Mouse (Mus musculus) stomach, embryonic 16.5 days (tissue): ENCODE data around the gene Gm26897. TPM values are rescaled to one million over a fixed set of nuclear protein-coding genes. Genes with fewer than 3 reads are reported as not detected.
A peak's percentile ranks its signal among the peaks of the same experiment; 100 is the strongest.

Experiments
- ATAC-seq: fragments of 200-750 bp; cut with Nextera tagmentation; 2 replicates; pipeline ENCODE4 v1.8.0; 2017; ENCODE audit warnings: moderate number of reproducible peaks, moderate TSS enrichment; ENCODE audit not compliant: insufficient read depth, low FRiP score
- H3K27ac ChIP-seq: fragments of 300-500 bp; sonication (generic); 2 replicates; pipeline ENCODE4 v1.5.1; 2014; ENCODE audit warnings: low read length
- H3K27me3 ChIP-seq: fragments of 300-500 bp; sonication (generic); 2 replicates; pipeline ENCODE4 v1.6.1; 2014; ENCODE audit warnings: low read length, control low read depth, mixed read lengths; ENCODE audit not compliant: control insufficient read depth, insufficient read depth
- H3K36me3 ChIP-seq: fragments of 300-500 bp; sonication (generic); 2 replicates; pipeline ENCODE4 v1.6.1; 2014; ENCODE audit warnings: low read length; ENCODE audit not compliant: control insufficient read depth, insufficient read depth
- H3K4me1 ChIP-seq: fragments of 300-500 bp; sonication (generic); 2 replicates; pipeline ENCODE4 v1.6.1; 2014; ENCODE audit warnings: low read length, control low read depth, mixed read lengths; ENCODE audit not compliant: control insufficient read depth, insufficient read depth
- H3K4me2 ChIP-seq: fragments of 300-500 bp; sonication (generic); 2 replicates; pipeline ENCODE4 v1.6.1; 2014; ENCODE audit warnings: low read depth, low read length, mixed read lengths
- H3K4me3 ChIP-seq: fragments of 300-500 bp; sonication (generic); replicated peaks from 2 replicates; pipeline ENCODE4 v1.5.1; 2014; ENCODE audit warnings: mild to moderate bottlenecking, low read length
- H3K9ac ChIP-seq: fragments of 300-500 bp; sonication (generic); 2 replicates; pipeline ENCODE4 v1.6.1; 2014; ENCODE audit warnings: low read length
- H3K9me3 ChIP-seq: fragments of 300-500 bp; sonication (generic); replicated peaks from 2 replicates; pipeline ENCODE4 v1.6.1; 2016; ENCODE audit warnings: low read length, control low read depth; ENCODE audit not compliant: control insufficient read depth
- WGBS: fragments of 180-500 bp; shearing (Covaris S2); extraction: QIAGEN DNeasy Blood & Tissue Kit; methylation state at CpG from one replicate; pipeline ENCODE4 v1.1.7; 2014; 5-methylcytosine and 5-hydroxymethylcytosine counted together
- polyA plus RNA-seq: library from polyadenylated mRNA; unstranded; fragments of >200 nt; fragmentation: Nextera tagmentation; extraction: Ambion mirVana; gene quantifications from 2 replicates; pipeline ENCODE4 v1.2.1, GENCODE M21; 2015

The Gm26897 gene
- polyA plus RNA-seq, 1 experiment from 2014 or later: not detected

GRCm38 (mm10) chr5:111761574-111761973 is 27.9 kb downstream of the Gm26897 start:
- H3K36me3 ChIP-seq: no peaks in the 10 kb centered on the region
- H3K27ac ChIP-seq: peak overlapping the region; percentile 40; the same call in 1 of the 2 replicates
- H3K4me1 ChIP-seq: peaks cover 16% of the 10 kb centered on the region; the same call in 1 of the 2 replicates
- peak overlapping the region; percentile 67 for H3K4me2 ChIP-seq
- H3K9ac ChIP-seq: peak overlapping the region; percentile 67
- no peaks in the 10 kb centered on the region for H3K9me3 ChIP-seq
- H3K27me3 ChIP-seq: no peaks in the 10 kb centered on the region
- WGBS: 2% methylated on average over 12 of the region's 12 CpGs
- H3K4me3 ChIP-seq: peak overlapping the region; percentile 40
- ATAC-seq: no peak

- no peak for ATAC-seq
- peak overlapping the region; percentile 67 for H3K4me2 ChIP-seq
These were observed 28.4 kb downstream of the Gm26897 start for GRCm38 (mm10) chr5:111762085-111762484.

GRCm38 (mm10) chr5:111765671-111766290 is 32.1 kb downstream of the Gm26897 start:
- H3K9ac ChIP-seq: no peak overlapping the region
- no peak overlapping the region for H3K4me2 ChIP-seq
- H3K9me3 ChIP-seq: no peaks in the 10 kb centered on the region
- H3K27ac ChIP-seq: no peak overlapping the region
- H3K36me3 ChIP-seq: no peaks in the 10 kb centered on the region
- H3K4me1 ChIP-seq: peaks cover 24% of the 10 kb centered on the region
- 77% methylated on average over 15 of the region's 15 CpGs for WGBS
- no peak for ATAC-seq
- H3K27me3 ChIP-seq: no peaks in the 10 kb centered on the region
- no peak overlapping the region for H3K4me3 ChIP-seq

More at GRCm38 (mm10) chr5:111762085-111762484, 28.4 kb downstream of the Gm26897 start:
- H3K4me3 ChIP-seq: peak overlapping the region; percentile 40
- H3K27ac ChIP-seq: peak overlapping the region; percentile 33
- no peaks in the 10 kb centered on the region for H3K9me3 ChIP-seq
- H3K36me3 ChIP-seq: no peaks in the 10 kb centered on the region
- H3K4me1 ChIP-seq: peaks cover 16% of the 10 kb centered on the region; the same call in 1 of the 2 replicates
- 0 out of 2 replicates have a peak overlapping the region, but pooled peaks have one; percentile 67 for H3K9ac ChIP-seq
- WGBS: 11% methylated on average over 17 of the region's 17 CpGs
- no peaks in the 10 kb centered on the region for H3K27me3 ChIP-seq

- no peak overlapping the region for H3K9ac ChIP-seq
- no peaks in the 10 kb centered on the region for H3K36me3 ChIP-seq
- no peak overlapping the region for H3K27ac ChIP-seq
- H3K4me1 ChIP-seq: peaks cover 15% of the 10 kb centered on the region
- H3K4me3 ChIP-seq: no peak overlapping the region
- H3K4me2 ChIP-seq: no peak overlapping the region
- WGBS: 83% methylated on average over 4 of the region's 4 CpGs
- no peaks in the 10 kb centered on the region for H3K9me3 ChIP-seq
- no peak for ATAC-seq
- H3K27me3 ChIP-seq: no peaks in the 10 kb centered on the region
These were observed 33.0 kb downstream of the Gm26897 start for GRCm38 (mm10) chr5:111766696-111767095.

GRCm38 (mm10) chr5:111770266-111770665 is 36.5 kb downstream of the Gm26897 start:
- Histone ChIP-seq H3K27ac (peak overlapping the region; percentile 36), H3K36me3 (no peaks in the 10 kb centered on the region), H3K4me1 (peaks cover 17% of the 10 kb centered on the region), H3K4me3 (0 out of 2 replicates have a peak overlapping the region, but pooled peaks have one; percentile 1), H3K27me3 (no peaks in the 10 kb centered on the region), H3K9me3 (no peaks in the 10 kb centered on the region), H3K4me2 (peak overlapping the region; percentile 34), H3K9ac (peak overlapping the region; percentile 54)
- WGBS: 5% methylated on average over 15 of the region's 15 CpGs
- peak; percentile 86 for ATAC-seq

GRCm38 (mm10) chr5:111772127-111772526 is 38.4 kb downstream of the Gm26897 start:
- no peak for ATAC-seq
- H3K9ac ChIP-seq: no peak overlapping the region
- H3K27ac ChIP-seq: peak overlapping the region; percentile 47; the same call in 1 of the 2 replicates
- no peak overlapping the region for H3K4me2 ChIP-seq
- H3K27me3 ChIP-seq: no peaks in the 10 kb centered on the region
- peaks cover 17% of the 10 kb centered on the region for H3K4me1 ChIP-seq
- 34% methylated on average over 8 of the region's 8 CpGs for WGBS
- H3K9me3 ChIP-seq: no peaks in the 10 kb centered on the region
- H3K36me3 ChIP-seq: no peaks in the 10 kb centered on the region
- no peak overlapping the region for H3K4me3 ChIP-seq

- H3K27me3 ChIP-seq: no peaks in the 10 kb centered on the region
- H3K27ac ChIP-seq: peak overlapping the region; percentile 47
- H3K4me3 ChIP-seq: no peak overlapping the region
- H3K4me1 ChIP-seq: peaks cover 17% of the 10 kb centered on the region
- no peak for ATAC-seq
- WGBS: 33% methylated on average over 13 of the region's 13 CpGs
- H3K9ac ChIP-seq: no peak overlapping the region; the same call in 1 of the 2 replicates
- no peaks in the 10 kb centered on the region for H3K9me3 ChIP-seq
- H3K4me2 ChIP-seq: no peak overlapping the region
- no peaks in the 10 kb centered on the region for H3K36me3 ChIP-seq
These were observed 39.1 kb downstream of the Gm26897 start for GRCm38 (mm10) chr5:111772591-111773406.

- Histone ChIP-seq H3K27ac (no peak overlapping the region), H3K9me3 (no peaks in the 10 kb centered on the region), H3K4me3 (no peak overlapping the region), H3K27me3 (no peaks in the 10 kb centered on the region), H3K4me2 (no peak overlapping the region), H3K4me1 (peaks cover 17% of the 10 kb centered on the region), H3K36me3 (no peaks in the 10 kb centered on the region), H3K9ac (no peak overlapping the region)
- WGBS: 64% methylated on average over 5 of the region's 5 CpGs
- no peak for ATAC-seq
These were observed 39.6 kb downstream of the Gm26897 start for GRCm38 (mm10) chr5:111773407-111773733.

GRCm38 (mm10) chr5:111776246-111776645 is 42.5 kb downstream of the Gm26897 start:
- Histone ChIP-seq H3K9ac (no peak overlapping the region), H3K27ac (no peak overlapping the region), H3K4me3 (no peak overlapping the region), H3K36me3 (no peaks in the 10 kb centered on the region), H3K4me1 (peaks cover 9% of the 10 kb centered on the region), H3K27me3 (no peaks in the 10 kb centered on the region), H3K4me2 (no peak overlapping the region), H3K9me3 (no peaks in the 10 kb centered on the region)
- 84% methylated on average over 6 of the region's 6 CpGs for WGBS
- no peak for ATAC-seq
